Mouse (Mus musculus) kidney, postnatal 14 days (tissue): ENCODE data around the gene Urad.

Experiments
- DNase-seq: peaks from one replicate; pipeline ENCODE4 v3.0.0; 2022; ENCODE audit warnings: mixed read lengths

The Urad gene

DNA sequence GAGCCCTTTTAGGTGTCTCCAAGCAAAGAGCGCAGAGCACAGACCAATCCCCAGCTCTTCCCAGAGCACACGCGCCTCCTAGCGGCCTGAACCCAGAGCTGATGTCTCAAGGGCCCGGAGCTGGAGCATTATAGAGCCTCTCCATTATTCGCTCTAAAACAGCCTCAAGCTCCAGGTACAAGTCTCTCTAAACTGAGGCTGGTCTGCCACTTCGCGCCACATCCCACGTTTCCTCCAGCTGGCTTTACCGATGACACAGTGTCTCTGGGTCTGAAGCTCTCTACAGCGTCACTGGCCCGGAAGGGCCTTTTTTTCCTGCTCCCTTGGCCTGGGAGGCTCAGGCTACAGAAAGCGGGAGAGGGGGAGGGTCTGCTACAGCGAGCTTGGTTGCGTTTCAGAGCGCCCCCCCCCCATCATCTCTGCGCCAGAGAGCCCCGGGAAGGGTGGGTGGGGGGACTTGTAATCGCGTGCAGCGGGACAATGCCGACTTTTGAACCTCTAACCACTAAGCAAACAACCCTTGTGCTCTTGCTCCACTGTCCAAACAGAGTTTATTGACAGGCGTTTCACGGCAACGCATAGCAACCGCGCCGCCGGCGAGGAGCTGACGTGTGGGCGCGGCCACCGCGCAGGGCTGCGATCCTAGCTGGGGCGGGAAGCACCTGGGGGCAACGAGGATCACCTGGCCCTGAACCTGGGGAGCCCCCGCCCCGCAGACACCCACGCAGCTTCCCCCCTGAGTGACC, 22.8 kb downstream of the Urad start:
- DNase-seq: peak; percentile 27

DNA sequence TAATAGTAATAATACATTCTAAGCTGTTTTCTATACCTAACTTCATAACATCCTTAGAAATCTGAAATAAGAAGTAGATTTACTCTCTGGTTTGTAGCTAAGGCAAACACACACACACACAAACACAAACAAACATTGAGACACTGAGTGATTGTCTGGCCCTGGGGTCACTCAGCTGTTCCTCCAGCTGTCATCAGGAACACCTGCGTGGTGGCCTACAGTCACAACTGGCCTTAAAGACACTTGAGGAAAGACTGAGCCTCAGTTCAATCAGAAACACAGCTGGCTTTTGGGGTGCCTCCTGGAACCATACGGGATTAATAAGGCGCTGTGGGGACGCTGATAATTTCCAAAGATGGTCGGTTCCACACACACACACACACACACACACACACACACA, 25.0 kb downstream of the Urad start:
- no peak for DNase-seq

DNA sequence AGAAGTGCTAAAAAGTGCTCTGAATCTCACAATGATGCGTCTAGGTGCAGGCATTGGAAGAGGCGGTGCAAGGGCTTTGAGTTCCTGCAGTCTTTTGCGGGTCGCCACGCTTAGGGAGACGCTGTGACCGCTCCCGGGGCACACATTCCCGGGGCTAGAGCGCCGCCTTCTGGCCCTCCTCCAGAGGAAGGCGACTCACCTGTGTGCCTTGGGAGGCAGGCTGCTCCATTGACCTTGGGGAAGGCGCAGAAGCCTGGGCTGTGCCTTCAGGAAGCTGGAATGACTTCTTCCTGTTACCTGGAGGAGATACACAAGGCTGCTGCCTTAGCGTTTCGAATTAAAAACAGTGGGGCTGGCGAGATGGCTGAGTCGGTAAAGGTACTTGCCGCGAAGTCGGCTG, 28.1 kb downstream of the Urad start:
- DNase-seq: no peak

DNA sequence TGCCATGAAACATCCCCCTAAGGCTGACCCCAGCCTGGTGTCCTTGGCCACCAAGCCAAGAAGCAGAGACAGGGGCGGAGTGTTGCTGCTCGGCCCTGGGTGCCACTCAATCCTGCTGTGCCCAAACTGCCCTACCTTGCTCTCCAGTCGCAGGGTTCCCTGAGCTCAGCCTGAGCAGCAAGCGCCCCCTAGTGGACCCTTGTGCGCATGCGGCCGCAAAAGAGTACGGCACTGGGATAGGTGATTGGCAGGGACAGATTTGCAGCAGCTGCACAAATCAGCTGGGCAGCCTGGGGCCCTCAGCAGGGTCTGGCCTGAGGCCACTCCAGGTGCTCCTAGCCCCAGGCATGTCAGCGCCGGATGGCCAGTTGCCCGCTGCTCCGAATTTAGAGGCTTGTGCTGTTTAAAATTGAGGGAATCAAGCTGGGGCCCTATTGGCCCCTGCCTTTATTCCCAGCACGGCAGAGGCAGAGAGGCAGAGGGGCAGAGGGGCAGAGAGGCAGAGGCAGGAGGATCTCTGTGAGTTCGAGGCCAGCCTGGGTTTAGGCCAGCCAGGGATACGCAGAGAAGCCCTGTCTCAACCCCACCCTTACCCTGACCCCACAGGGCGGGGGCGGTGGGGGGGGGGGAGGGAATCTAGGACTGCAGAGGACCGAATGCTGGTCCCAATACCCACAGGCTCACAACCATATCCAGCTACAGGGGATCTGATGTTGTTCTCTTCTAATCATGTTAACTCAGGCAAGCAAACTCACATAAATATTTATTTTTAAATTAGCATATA, 28.9 kb downstream of the Urad start:
- DNase-seq: peak; percentile 60

DNA sequence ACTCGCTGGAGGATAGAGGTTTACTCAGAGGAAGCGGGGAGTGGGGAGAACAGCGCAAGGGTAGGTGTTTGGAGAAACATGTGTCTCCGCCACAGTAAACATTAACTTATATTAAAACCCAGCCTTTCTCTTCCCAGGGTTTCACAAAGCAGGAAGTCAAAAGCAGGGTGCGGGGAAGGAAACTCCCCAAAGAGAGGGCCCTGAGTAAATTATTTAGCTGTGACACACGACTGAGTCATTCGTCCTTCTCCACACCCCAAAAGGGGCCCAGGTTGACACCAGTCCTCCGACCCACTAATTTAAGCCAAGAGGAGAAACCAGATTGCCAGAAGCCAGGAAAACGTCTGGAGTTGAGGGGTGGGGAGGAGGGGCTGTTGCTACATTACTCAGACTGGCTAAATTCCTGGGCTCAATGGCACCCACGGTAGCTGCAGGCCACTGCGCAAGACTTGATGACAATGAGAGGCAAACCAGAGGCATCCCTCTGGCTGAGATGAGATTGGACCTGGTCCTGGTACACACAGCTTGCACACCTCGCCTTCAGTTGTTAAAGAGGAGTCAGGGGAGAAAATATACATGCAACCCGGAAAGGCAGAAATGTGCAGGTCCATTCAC, 29.6 kb downstream of the Urad start:
- DNase-seq: no peak

DNA sequence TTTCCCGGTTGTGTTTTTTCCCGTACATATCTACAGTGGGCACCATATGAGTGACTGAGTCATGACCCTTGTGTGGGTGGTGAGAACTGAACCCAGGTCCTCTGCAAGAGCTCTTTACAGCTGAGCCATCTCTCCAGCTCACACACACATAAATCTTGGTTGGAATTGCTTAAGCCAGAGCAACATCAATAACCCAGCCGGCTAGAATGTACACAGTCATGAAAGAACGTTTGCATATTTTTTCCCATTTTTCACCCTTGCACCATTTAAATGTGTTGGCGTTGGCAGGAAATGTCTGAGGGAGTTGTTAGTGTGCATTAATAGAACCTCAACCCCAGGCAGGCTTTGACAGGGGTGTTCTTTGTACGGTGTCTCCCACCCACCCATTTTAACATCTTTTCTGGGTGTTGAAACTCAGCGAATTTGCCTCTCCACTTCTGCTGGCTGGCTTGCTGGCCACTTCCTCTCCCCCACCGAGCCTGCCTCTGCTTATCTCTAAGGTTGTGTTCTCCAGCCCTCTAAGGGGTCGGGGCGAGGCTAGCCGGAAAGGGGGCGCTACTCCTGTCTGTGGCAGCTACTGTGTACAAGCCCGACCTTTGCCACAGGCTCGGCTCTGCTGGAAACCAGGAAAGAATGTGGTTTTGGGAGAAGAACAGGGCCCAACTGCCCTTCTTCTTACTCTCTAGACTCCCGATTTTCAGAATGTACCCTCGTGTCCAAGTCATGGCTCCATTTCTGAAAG, 30.3 kb downstream of the Urad start:
- no peak for DNase-seq

DNA sequence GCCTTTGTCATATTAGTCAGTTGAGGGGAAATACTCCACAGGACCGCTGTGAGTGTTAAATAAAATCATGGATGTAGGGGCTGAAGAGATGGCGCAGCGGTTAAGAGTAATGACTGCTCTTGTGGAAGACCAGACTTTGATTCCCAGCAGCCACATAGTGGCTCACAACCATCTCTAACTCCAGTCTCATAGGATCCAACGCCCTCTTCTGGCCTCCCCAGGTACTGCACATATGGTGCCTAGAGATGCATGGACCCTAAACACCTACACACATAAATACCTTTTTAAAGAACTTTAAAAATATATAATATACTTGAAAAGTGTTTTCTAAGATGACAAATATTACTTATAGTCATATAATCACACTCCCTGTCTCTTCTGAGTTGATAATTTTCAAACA, 37.9 kb downstream of the Urad start:
- no peak for DNase-seq

DNA sequence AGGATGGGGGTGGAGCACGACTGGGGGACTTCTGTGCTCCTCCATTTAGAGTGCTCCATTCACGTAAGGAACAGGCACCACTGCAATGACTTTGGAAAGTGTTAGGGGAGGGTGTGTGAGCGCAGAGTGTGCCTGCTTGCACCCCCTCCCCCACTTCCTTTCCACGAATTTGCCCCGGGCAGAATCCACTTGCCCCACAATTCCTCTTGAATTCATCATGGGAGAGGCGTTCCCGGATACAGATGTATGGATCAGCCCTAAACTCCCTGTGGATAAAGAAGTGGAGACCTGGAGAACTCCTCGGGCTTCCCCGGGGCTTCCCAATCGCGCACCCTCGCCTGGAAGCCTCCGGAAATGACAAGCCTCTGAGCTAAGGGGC, 44.7 kb downstream of the Urad start:
- no peak for DNase-seq

DNA sequence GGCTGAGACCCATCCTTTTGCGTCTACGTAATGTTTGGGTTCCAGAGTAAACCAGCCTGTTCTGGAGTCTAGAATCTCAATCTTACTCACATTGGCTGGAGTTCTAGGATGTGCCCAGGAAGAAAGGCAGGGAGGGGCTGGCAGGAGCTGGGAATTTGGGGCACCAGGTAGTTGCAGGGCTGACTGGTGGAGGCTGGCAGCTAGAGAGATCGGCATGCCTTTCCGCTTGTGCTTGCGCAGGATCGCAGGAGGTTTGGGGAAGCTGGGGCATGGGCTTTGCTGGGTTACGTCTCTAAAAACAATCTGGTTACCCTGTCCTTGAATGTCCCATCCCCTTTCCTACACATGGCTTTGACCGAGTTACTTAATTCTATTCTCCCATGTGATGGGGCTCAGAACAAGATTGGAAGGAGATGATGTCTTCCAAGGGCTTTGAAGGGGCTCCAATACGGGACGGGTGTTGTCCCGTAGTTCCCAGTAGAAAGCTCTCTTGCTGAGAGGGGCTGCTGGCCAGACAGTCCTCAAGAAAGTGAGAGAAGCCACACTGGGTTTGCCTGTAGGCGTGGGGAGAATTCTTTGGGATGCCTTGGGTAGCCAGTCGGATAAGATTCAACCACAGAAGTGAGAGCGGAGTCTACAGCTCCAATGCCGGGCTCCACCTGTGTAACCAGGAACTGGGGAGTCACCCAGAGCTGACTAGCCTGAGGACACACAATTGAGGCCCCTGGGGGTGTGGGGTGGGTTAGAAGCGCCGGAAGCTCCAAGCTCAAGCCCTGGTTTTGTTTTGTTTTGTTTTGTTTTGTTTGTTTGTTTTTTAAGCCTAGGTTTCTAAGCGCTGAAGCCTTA, 45.3 kb downstream of the Urad start:
- DNase-seq: no peak

DNA sequence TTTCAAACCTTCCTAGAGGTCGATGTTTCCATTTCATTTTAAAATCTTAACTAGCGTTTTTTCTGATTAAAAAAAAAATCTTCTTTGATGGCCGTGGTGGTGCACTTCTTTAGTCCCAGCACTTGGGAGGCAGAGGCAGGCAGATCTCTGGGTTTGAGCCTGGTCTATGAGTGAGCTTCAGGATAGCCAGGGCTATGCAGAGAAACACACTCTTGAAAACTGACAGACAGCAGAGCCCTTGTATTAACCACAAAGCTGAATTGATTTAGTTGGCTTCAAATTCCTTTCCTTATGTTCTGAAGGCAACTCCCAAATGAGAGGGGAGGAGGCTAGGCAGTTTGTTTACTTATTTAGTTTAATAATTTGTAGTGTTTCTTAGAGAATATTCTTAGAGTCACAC, 46.5 kb downstream of the Urad start:
- DNase-seq: no peak

DNA sequence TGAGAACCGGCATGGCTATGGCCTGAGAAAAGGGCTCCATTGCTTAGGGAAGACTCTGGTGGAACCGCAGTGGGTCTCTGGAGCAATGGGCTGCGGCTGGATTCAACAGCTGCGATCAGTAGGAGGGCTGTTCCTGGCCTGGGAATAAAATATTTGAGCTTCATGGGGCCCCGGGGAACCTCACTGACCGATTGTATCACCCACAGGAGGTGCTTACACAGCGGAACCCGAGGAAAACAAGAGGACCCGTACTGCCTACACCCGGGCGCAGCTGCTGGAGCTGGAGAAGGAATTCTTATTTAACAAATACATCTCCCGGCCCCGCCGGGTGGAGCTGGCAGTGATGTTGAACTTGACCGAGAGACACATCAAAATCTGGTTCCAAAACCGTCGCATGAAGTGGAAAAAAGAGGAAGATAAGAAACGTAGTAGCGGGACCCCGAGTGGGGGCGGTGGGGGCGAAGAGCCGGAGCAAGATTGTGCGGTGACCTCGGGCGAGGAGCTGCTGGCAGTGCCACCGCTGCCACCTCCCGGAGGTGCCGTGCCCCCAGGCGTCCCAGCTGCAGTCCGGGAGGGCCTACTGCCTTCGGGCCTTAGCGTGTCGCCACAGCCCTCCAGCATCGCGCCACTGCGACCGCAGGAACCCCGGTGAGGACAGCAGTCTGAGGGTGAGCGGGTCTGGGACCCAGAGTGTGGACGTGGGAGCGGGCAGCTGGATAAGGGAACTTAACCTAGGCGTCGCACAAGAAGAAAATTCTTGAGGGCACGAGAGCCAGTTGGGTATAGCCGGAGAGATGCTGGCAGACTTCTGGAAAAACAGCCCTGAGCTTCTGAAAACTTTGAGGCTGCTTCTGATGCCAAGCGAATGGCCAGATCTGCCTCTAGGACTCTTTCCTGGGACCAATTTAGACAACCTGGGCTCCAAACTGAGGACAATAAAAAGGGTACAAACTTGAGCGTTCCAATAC, 47.8 kb downstream of the Urad start:
- DNase-seq: no peak

DNA sequence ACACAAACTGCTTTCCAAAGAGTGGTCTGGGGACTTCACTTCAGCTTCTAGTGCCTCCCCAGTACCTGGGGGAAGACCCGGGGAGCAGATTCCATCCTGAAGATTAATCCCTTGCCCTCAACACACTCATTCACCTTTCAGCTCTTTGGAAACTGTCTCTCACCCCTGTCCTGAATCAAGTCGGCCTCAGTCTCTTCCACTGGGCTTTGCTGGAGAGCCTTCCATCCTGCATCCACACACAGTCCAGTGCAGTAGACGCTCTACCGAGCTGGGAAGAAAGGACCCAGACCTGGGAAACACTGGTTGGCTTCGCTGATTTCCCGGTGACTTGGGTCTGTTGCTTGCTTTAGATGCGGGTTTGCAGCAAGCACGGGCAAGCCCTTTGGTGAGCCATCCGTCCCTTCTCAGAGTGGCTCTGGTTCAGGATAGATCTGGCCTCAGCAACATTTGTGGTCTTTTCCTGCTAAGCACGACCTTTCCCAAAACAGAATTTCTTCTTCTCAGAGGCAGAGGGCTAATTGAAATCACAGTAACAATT, 49.4 kb downstream of the Urad start:
- no peak for DNase-seq

DNA sequence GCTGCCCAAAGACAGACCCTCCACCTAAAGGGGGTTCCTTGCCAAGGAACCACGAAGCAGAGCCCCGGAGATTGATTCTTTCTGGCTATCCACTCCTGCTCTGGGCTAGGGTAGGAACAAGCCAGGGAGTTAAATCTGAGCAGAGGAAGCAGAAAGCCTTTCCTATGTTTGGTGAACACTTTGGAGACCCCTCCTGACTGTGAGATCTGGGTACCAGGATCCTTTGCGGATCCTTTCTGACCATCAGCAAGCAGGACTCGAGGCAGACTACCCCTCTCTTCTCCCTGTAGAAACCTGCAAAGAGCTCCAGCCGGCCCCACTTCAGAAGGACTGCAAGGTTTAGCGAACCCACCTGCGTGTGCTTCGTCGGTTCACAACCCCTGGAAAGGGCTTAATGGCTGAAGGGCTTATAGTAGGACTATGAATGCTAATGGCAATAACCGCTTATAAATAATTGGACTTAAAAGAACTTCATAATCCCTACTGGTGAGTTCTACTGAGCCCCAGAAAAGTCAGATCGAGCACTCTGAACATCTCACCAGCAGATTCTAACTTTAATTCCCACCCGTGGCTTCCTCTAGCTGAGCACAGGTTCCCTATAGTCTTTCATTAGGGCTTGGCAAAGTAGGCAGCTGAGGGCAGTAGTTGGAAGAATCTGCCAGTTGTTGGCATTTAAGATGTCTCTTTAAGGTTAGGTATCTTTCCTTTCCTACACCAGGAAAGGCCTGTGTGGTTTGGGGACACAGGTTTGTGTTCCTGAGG, 50.0 kb downstream of the Urad start:
- no peak for DNase-seq

DNA sequence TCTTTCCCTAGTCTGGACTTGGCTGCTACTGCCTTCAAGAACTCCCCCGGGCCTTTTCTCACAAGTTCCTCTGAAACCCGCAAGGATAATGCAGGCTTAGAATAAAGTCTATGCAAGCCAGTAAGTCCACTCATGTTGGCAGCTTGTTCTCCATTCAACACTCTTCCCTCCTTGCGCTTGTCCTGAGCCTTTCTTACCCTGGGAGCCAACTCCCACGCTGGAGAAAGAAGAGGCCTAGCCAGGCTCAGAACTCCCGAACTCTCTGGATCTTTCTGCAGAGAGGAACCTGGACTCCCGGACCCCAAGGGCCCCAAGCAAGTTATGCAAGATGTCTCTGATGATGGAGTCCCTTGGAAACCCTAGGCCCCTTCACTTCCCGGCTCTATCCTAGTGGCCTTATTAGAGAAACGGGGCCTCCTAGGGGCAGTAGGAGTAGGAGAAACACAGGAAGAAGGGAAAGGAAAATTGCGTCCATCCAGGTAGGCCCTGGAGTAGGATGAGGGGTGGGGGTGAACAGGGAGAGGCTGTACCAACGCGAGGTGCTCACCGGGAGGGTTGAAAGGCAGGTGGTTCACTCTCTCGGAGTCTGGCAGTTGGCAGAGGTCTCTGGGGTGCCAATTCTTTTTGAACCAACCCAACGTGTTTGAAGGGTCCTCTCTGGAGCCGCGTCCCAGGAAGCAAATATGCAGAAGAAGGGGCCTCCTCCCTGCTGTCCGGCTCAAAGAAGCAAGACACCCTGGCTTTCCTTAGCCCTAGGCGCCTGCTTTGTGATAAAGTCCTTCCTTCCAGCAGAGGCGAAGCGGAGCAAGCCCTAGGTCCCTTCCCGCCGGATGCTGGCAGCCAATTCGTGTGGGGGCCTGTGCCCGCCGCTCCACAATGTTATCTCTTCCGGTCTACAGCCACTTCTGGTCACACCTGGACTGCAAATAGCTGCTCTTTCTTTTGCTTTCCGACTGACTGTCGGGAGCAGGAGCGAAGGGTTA, 51.3 kb downstream of the Urad start:
- no peak for DNase-seq

DNA sequence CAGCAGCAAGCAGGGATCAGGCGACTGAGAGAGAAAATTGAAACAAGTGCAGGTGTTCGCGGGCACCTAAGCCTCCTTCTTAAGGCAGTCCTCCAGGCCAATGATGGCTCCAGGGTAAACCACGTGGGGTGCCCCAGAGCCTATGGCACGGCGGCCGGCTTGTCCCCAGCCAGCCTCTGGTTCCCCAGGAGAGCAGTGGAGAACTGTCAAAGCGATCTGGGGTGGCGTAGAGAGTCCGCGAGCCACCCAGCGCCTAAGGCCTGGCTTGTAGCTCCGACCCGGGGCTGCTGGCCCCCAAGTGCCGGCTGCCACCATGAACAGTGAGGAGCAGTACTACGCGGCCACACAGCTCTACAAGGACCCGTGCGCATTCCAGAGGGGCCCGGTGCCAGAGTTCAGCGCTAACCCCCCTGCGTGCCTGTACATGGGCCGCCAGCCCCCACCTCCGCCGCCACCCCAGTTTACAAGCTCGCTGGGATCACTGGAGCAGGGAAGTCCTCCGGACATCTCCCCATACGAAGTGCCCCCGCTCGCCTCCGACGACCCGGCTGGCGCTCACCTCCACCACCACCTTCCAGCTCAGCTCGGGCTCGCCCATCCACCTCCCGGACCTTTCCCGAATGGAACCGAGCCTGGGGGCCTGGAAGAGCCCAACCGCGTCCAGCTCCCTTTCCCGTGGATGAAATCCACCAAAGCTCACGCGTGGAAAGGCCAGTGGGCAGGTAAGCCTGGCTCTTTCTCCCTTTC, 52.1 kb downstream of the Urad start, which contains the start of gene Pdx1:
Pdx1 (plus strand) TSS at position 34 of the 747 bp plus-strand sequence.
- DNase-seq: no peak

DNA sequence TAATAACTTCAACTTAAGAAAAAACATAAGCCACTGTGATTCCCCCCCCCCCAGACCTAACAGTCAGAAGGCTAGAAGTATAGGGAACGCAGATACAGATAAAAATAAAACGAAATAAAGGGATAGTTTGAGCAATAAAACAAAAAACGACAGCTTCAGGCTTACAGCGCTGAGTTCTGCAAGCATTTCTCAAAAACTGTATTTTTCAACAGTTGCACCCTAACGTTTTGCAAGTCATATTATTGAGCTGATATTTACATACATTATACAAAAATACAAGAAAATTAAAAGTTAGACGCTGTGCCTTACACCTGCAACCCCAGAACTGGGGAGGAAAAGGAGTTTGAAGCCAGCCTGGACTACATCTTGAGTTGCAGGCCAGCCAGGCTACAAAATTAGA, 52.9 kb downstream of the Urad start:
- DNase-seq: no peak

DNA sequence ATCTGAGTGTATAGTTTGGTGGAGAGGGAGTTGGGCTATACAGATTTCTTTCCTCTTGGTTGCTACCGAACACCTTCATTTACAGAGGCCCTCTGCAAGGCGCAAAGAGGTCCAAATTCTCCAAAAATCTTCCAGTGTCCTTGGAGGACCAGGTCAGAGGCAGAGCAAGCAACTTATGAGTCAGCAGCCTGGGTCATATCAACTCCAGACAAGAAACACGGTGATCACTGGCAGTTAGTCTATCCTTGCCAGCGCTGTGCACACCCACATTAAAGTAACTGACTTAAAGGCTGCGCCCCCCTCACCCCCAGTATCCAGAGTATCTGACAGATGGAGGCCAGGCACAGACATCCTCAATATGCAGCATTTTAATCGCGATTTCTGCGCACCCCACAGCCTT, 53.5 kb downstream of the Urad start:
- no peak for DNase-seq

DNA sequence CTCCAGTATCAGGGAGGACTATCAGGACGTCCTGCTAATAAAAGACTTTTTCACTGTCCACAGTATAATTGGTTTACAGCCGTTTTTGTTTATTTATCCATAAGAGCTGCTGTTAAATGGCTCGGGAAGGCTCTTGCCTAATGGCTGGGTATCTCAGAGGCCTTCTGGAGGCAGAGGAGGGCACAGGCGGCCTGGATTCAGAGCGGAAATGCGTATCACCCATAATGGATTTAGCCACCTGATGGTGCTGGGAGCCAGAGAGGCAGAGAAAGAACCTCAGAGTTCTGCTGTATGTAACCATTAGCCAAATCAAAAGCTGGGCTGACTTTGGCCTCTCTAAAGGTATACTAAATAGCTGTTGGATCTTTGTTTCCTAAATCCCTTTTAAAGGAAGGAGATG, 54.8 kb downstream of the Urad start:
- no peak for DNase-seq
